Mouse (Mus musculus): Measurements from ENCODE around the gene Cstf3.

DNA sequence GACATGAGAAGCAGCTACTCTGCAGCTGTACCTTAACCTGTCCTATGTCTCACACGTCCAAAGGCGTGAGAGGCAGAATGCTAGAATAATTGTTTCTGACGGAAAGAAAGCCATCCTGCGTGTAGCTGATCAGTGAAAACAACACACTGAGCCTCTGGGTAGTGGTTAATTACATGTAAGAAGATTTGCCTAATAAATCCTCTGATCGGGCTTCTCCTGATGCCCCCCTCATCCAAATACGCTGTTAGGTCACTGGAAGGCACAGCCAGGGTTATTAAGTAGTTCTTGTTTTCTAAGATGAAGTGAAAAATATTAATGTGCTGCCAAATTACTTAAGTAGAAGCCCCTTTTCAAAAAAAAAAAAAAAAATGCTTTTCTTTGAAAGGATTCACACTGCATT is 18.3 kb upstream of the Cstf3 start:
- TF ChIP-seq CTCF (IDR thresholded peaks at IDR 0.05 in 2 of 3, conservative IDR thresholded peaks at IDR 0.05 in 1 of 3; ENCODE audit: control insufficient read depth in 1 of 3, insufficient read depth in 1 of 3, low read depth in 2 of 3, low read length in 3 of 3, poor library complexity in 1 of 3, severe bottlenecking in 1 of 3) (no peak), ZMIZ1 (IDR thresholded peaks at IDR 0.05; ENCODE audit: low read depth, low read length) (no peak), TAL1 (IDR thresholded peaks at IDR 0.05; ENCODE audit: low read length) (no peak)

All from MEL (cell line).